Mouse (Mus musculus): Measurements from ENCODE around the gene Ankzf1.

Ankzf1 gene

DNA sequence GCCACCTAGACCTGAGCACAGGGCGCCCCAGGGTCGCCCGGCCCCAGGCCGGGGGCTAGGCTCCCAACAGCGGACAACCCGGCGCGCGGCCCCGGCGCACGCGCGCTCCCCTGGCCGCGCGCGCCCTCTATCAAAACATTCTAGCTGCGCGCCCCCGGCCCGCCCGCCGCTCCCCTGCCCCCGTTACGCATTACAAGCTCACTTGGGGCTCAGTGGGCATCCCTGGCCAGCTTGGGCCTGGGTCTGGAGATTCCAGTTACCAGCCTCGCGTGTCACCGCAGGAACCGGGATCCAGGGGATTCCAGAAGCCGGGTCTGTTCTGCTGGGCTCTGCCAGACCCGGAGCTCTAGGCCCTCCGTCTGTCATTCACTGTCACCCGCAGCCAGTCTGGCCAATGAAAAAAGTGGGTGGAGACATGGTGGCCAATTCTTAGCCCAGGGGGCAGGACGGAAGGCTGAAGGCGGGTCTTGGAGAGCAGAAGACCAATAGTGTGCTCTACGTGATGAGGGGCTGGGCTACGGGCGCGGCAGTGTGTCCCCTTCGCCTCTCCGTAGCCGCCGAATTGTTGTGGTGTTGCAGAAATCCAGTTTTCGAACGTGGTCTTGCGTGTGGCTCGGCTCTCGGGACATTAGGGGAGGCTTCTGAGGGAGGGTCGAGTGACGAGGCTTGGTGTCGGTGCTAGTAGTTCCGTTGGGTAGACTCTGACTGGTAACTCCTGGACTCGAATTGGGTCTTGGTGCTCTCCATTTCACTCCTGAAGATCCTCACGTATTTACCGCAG is at the start of gene Ankzf1, which contains the start of gene Atg9a:
TSS of gene Ankzf1 (plus strand) at position 530 of the 781 bp plus-strand sequence.
TSS of gene Atg9a (minus strand) at position 575 of the 781 bp plus-strand sequence.
- in situ Hi-C loops (cut with MboI), result no loop called here

- in situ Hi-C loops (cut with MboI), result no loop called here
Measured at GRCm38 (mm10) chr1:75142301-75143261, 49.4 kb upstream of the Ankzf1 start, which contains the start of the genes Cnppd1 and Retreg2. Cnppd1 (minus strand) TSS chr1:75142711. Retreg2 (plus strand) TSS chr1:75142778.

- in situ Hi-C loops (cut with MboI), result no loop called here
Measured at GRCm38 (mm10) chr1:75145589-75145988, 46.4 kb upstream of the Ankzf1 start.

- in situ Hi-C loops (cut with MboI), result no loop called here
Measured at GRCm38 (mm10) chr1:75147411-75148135, 44.4 kb upstream of the Ankzf1 start.

- in situ Hi-C loops (cut with MboI), result no loop called here
Measured at GRCm38 (mm10) chr1:75148727-75149126, 43.2 kb upstream of the Ankzf1 start.

DNA sequence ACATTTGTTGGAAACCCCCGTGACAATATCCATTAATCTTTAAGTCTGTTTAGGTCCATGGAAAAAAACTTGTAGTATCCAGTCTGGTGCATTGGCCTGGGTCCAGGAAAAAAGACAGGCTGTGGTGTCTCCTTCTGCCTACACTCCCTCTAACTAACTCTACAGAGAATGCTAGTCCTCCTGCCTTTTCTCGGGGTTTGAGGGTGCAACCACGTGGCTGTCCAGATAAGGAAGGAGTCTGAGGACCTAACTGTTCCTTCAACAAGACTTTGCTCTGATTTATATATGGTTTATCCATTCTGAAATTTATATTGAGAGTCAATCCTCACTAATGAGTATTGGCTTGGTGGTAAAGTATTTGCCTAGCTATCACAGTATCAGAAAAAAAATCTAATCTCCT is 36.1 kb upstream of the Ankzf1 start:
- in situ Hi-C loops (cut with MboI), result no loop called here

GRCm38 (mm10) chr1:75158990-75159389 is 33.0 kb upstream of the Ankzf1 start:
- in situ Hi-C loops (cut with MboI), result no loop called here

DNA sequence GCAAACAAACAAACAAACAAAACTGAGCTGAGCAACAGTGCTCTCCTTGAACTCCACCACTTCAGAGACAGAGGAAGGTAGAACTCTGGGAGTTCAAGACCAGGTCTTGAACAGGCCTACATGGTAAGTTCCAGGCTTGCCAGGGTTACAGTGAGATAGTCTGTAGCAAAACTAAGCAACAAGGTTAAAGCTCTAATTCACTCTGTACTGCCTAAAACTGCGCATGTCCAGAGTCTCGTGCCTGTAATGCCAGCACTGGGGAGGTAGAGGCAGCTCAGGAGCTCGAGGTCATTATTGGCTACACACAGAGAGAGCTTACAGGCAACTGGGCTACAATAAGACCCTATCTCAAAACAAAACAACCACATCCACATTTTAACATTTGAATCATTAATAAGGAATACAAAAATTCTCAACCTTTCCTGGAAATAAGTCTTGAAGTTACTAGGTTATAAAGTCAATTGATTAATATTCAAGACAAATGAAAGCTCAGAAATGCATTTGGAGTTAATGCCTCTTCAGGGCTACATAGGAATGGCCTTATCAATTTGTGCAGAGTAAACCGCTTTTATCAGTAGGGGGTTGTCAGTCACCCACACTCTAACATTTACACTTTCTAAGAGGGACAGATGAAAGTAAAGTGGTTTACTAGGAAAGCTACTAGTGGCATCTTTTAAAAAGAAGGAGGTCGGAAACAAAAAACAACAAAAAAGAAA is 32.3 kb upstream of the Ankzf1 start:
- in situ Hi-C loops (cut with MboI), result no loop called here

DNA sequence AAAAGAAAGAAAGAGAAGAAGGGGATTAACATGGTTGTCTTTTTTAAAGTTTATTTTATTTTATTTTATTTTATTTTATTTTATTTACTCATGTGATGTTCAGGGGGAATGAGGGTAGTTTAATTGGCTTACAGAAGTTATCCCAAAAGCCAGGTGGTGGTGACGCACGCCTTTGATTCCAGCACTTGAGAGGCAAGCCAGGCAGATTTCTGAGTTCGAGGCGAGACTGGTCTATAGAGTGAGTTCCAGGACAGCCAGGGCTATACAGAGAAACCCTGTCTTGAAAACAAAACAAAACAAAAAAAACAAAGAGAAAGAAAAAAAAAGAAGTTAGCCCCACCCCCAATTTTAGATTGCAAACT is 31.7 kb upstream of the Ankzf1 start:
- in situ Hi-C loops (cut with MboI), result no loop called here

DNA sequence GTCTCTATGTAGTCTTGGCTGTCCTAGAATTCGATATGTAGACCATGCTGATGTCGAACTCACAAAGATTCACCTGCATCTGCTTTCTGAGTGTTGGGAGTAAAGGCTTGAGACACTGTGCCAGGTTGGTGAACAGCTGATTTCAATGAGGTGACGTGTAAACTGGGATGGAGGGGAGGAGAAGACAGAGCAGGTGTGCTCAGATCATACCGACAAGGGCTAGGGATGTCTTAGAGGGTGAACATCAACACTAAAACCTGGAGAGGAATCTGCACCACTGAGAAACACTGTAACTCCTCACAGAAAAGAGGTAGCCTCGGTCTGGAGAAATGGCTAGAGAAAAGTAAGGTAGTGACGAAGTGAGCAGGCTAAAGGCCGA is 23.9 kb upstream of the Ankzf1 start:
- in situ Hi-C loops (cut with MboI), result no loop called here

- in situ Hi-C loops (cut with MboI), result no loop called here
Measured at GRCm38 (mm10) chr1:75168472-75169464, 23.2 kb upstream of the Ankzf1 start, which contains the start of gene Zfand2b. Zfand2b (plus strand) TSS chr1:75168646.

DNA sequence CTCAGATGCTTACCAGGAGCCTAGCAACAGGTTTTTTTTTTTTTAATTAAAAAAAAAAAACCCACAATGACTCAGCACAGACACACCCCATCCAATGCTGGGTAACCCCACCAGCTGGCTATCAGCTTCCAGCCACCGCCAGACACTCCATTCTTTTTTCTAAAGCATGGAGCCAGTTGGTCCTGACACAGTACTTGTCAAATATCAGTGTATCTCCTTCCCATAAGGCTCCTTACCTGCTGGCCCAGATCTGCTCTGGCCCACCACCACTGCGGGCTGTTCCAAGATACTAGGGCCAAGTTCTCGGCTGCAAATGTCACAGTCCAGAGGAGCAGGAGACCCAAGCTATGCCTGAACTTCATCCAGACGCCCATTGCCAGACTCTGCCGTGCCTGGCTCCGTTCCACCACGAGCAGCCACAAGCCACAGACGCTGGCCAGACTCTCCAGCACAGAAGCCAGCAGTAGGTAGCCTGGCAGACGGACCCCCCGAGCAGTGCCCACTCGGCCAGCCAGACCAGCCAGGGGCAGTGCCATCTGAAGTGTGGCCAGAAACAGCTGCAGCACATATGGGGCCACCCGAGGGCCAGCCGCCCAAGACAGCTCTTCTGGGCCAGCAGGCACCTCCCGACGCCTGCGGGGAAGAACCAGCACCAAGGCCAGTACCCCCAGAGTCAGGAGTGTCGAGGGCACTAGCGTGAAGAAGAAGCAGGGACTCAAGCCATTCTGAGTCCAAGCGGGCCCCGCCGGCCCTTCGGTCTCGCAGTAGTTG is 12.4 kb upstream of the Ankzf1 start:
- in situ Hi-C loops (cut with MboI), result no loop called here

- in situ Hi-C loops (cut with MboI), result no loop called here
Measured at GRCm38 (mm10) chr1:75180105-75180590, 11.8 kb upstream of the Ankzf1 start, which contains the start of gene Abcb6. Abcb6 (minus strand) TSS chr1:75180392.

GRCm38 (mm10) chr1:75180741-75181140 is 11.2 kb upstream of the Ankzf1 start:
- in situ Hi-C loops (cut with MboI), result no loop called here

DNA sequence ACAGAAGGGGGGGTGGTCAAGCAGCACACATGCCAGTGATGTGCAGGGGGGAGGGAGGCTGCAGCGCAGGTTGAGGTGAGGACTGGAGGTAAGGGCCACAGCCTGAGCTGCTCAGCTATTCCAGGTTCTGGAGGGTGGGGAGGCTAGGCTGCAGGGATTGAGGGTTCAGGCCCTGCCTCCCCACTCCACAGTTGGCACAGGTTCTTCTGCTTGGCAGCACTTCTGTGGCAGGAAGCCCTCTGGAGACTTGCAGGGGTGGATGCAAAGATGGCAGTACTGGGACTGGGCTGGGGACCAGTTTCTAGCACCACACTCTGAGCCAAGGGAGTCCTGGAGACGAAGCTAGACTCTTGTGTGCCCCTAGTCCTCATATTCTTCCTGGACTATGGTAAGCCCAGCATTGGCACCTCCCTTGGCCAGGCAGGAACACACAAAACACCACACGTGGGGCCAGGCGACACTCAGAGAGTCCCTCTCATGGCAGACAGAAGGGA is 10.5 kb upstream of the Ankzf1 start:
- in situ Hi-C loops (cut with MboI), result no loop called here

DNA sequence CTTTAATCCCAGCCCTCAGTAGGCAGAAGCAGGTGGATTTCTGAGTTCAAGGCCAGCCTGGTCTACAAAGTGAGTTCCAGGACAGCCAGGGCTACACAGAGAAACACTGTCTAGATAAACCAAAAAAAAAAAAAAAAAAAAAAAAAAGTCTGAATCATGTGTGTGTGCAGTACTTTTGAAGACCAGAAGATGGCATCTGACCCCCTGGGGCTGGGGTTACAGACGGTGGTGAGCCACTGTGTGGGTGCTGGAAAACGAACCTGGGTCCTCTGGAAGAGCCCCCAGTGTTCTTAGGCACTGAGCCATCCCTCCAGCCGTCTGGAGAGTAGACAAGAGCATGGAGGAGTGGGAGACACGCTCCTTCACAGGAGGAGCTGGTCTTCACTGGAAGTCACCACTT is 9.8 kb upstream of the Ankzf1 start:
- in situ Hi-C loops (cut with MboI), result no loop called here

DNA sequence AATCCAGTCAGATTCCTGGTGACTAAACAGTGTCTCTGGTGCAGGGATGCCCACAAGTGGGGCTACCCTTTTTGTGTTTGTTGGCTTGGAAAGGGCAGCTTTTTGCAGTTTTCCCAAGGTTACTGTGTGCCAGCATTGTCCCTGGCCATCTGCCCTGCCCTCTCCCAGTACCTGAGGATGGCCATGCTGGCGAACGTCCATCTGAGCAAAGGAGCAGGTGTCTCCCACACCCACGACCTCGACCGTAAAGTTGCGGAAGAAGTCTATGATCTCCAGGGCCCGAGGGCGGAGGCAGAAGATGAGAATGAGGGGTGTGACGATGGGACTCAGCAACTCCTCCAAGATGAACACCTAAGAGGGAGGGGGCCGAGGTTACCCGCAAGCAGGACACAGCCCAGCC is 6.5 kb upstream of the Ankzf1 start:
- in situ Hi-C loops (cut with MboI), result no loop called here

GRCm38 (mm10) chr1:75187126-75187525 is 4.8 kb upstream of the Ankzf1 start:
- in situ Hi-C loops (cut with MboI), result no loop called here

Measured in mature B cell (primary cell).